Mouse (Mus musculus) large intestine, adult 2 months (tissue): ENCODE data around the gene H2-D1. TPM values are rescaled to one million over a fixed set of nuclear protein-coding genes. Genes with fewer than 3 reads are reported as not detected.

Source experiments
- DNase-seq: peaks from one replicate; pipeline ENCODE4 v3.0.0-alpha.2; 2012; ENCODE audit warnings: low read depth, low spot score
- WGBS: fragments of 180-500 bp; shearing (Covaris S2); methylation state at CpG from one replicate; pipeline ENCODE4 v1.1.7; 2018; 5-methylcytosine and 5-hydroxymethylcytosine counted together
- polyA plus RNA-seq: library from polyadenylated mRNA; depleted of rRNA; stranded (reverse); fragments of >200 nt; gene quantifications from 2 replicates; pipeline ENCODE4 v1.2.3, GENCODE M21; 2012

The H2-D1 gene
- polyA plus RNA-seq, 1 experiment: 1,065 TPM

GRCm38 (mm10) chr17:35254241-35255098 lies 8.1 kb upstream of the H2-D1 start:
- DNase-seq: no peak
- WGBS: 52% methylated on average over 11 of the region's 11 CpGs

GRCm38 (mm10) chr17:35255301-35255700 lies 7.2 kb upstream of the H2-D1 start:
- 74% methylated on average over 3 of the region's 3 CpGs for WGBS
- no peak for DNase-seq

GRCm38 (mm10) chr17:35255704-35256103 lies 6.8 kb upstream of the H2-D1 start:
- DNase-seq: no peak
- 40% methylated on average over 4 of the region's 4 CpGs for WGBS

- 49% methylated on average over 1 of the region's 1 CpGs for WGBS
- no peak for DNase-seq
These were observed 5.2 kb upstream of the H2-D1 start for GRCm38 (mm10) chr17:35257378-35257777.

GRCm38 (mm10) chr17:35257824-35258491 lies 4.6 kb upstream of the H2-D1 start:
- no peak for DNase-seq
- 2% methylated on average over 17 of the region's 17 CpGs for WGBS

GRCm38 (mm10) chr17:35258492-35259478 lies 3.7 kb upstream of the H2-D1 start:
- no peak for DNase-seq
- WGBS: 24% methylated on average over 14 of the region's 14 CpGs

GRCm38 (mm10) chr17:35259621-35260020 lies 2.9 kb upstream of the H2-D1 start:
- DNase-seq: no peak
- 69% methylated on average over 4 of the region's 4 CpGs for WGBS

- DNase-seq: no peak
- WGBS: 85% methylated on average over 13 of the region's 13 CpGs
These were observed 879 bp upstream of the H2-D1 start for GRCm38 (mm10) chr17:35261651-35262050.

- WGBS: under 1% methylated on average over 30 of the region's 31 CpGs
- DNase-seq: no peak
These were observed 973 bp downstream of the H2-D1 start for GRCm38 (mm10) chr17:35263523-35263883.

GRCm38 (mm10) chr17:35267399-35268086 lies 5.0 kb downstream of the H2-D1 start:
- no peak for DNase-seq
- WGBS: 71% methylated on average over 1 of the region's 1 CpGs

- DNase-seq: no peak
- 26% methylated on average over 3 of the region's 3 CpGs for WGBS
These were observed 7.3 kb downstream of the H2-D1 start for GRCm38 (mm10) chr17:35269653-35270347.

GRCm38 (mm10) chr17:35272249-35272648 lies 9.7 kb downstream of the H2-D1 start:
- no peak for DNase-seq
- WGBS: 80% methylated on average over 3 of the region's 3 CpGs

GRCm38 (mm10) chr17:35274770-35275169 lies 12.2 kb downstream of the H2-D1 start:
- 5% methylated on average over 11 of the region's 11 CpGs for whole genome bisulfite sequencing
- no peak for DNase-seq

GRCm38 (mm10) chr17:35276304-35276864 lies 13.9 kb downstream of the H2-D1 start:
- DNase-seq: no peak
- 14% methylated on average over 13 of the region's 13 CpGs for WGBS

GRCm38 (mm10) chr17:35278049-35278448 lies 15.5 kb downstream of the H2-D1 start:
- no peak for DNase-seq
- 78% methylated on average over 8 of the region's 8 CpGs for WGBS

- DNase-seq: no peak
- 88% methylated on average over 13 of the region's 13 CpGs for WGBS
These were observed 16.6 kb downstream of the H2-D1 start for GRCm38 (mm10) chr17:35278957-35279688.

- DNase-seq: no peak
- WGBS: 49% methylated on average over 3 of the region's 3 CpGs
These were observed 17.7 kb downstream of the H2-D1 start for GRCm38 (mm10) chr17:35280276-35280675.

- DNase-seq: no peak
These were observed 22.9 kb downstream of the H2-D1 start for GRCm38 (mm10) chr17:35285431-35285830.
